Mouse (Mus musculus): ENCODE results near the gene Cdkal1. TPM values are rescaled to one million over a fixed set of nuclear protein-coding genes. Genes with fewer than 3 reads are reported as not detected.

The Cdkal1 gene
- polyA plus RNA-seq, 1 experiment: 5.1 TPM

- Histone ChIP-seq H3K36me3 (ENCODE audit: control insufficient read depth, insufficient read depth) (no peaks in the 10 kb centered on the region), H3K79me3 (ENCODE audit: low read depth) (no peaks in the 10 kb centered on the region), H3K27me3 (ENCODE audit: control insufficient read depth, insufficient read depth, insufficient read length) (no peaks in the 10 kb centered on the region), H3K79me2 (ENCODE audit: control insufficient read depth, insufficient read depth) (no peaks in the 10 kb centered on the region), H3ac (ENCODE audit: control insufficient read depth, insufficient read length, low read depth) (no peak overlapping the region), H3K4me3 (ENCODE audit: insufficient read depth, poor library complexity, severe bottlenecking) (no peak overlapping the region)
- TF ChIP-seq USF1 (IDR thresholded peaks at IDR 0.05; ENCODE audit: low read depth): no peak
- TF ChIP-seq MYOD1 (IDR thresholded peaks at IDR 0.05; ENCODE audit: control insufficient read depth, insufficient read length, low read depth): no peak
- TF ChIP-seq MAX (IDR thresholded peaks at IDR 0.05): no peak
- TF ChIP-seq MYOG (IDR thresholded peaks at IDR 0.05; ENCODE audit: control insufficient read depth, extremely low read depth, insufficient read length): no peak
- no peak for TF ChIP-seq CTCF (IDR thresholded peaks at IDR 0.05; ENCODE audit: control insufficient read depth, insufficient read depth, insufficient read length)
- TF ChIP-seq CEBPB (IDR thresholded peaks at IDR 0.05; ENCODE audit: low read depth): no peak
- no peak for TF ChIP-seq FOSL1 (IDR thresholded peaks at IDR 0.05; ENCODE audit: insufficient read depth, low read length, poor library complexity, severe bottlenecking)
Measured at GRCm38 (mm10) chr13:29199679-29200078, 655.8 kb downstream of the Cdkal1 start.

- Histone ChIP-seq H3K79me3 (ENCODE audit: low read depth) (no peaks in the 10 kb centered on the region), H3K36me3 (ENCODE audit: control insufficient read depth, insufficient read depth) (no peaks in the 10 kb centered on the region), H3K4me3 (ENCODE audit: insufficient read depth, poor library complexity, severe bottlenecking) (no peak overlapping the region), H3K79me2 (ENCODE audit: control insufficient read depth, insufficient read depth) (no peaks in the 10 kb centered on the region), H3ac (ENCODE audit: control insufficient read depth, insufficient read length, low read depth) (no peak overlapping the region), H3K27me3 (ENCODE audit: control insufficient read depth, insufficient read depth, insufficient read length) (no peaks in the 10 kb centered on the region)
- TF ChIP-seq MYOD1 (IDR thresholded peaks at IDR 0.05; ENCODE audit: control insufficient read depth, insufficient read length, low read depth) (no peak), MYOG (IDR thresholded peaks at IDR 0.05; ENCODE audit: control insufficient read depth, extremely low read depth, insufficient read length) (no peak), MAX (IDR thresholded peaks at IDR 0.05) (no peak), CTCF (IDR thresholded peaks at IDR 0.05; ENCODE audit: control insufficient read depth, insufficient read depth, insufficient read length) (no peak)
Measured at GRCm38 (mm10) chr13:29196798-29197498, 658.5 kb downstream of the Cdkal1 start.

- no peak overlapping the region for H3ac ChIP-seq (ENCODE audit: control insufficient read depth, insufficient read length, low read depth)
- no peaks in the 10 kb centered on the region for H3K36me3 ChIP-seq (ENCODE audit: control insufficient read depth, insufficient read depth)
- no peaks in the 10 kb centered on the region for H3K27me3 ChIP-seq (ENCODE audit: control insufficient read depth, insufficient read depth, insufficient read length)
- TF ChIP-seq CTCF (IDR thresholded peaks at IDR 0.05; ENCODE audit: control insufficient read depth, insufficient read depth, insufficient read length) (no peak), MYOG (IDR thresholded peaks at IDR 0.05; ENCODE audit: control insufficient read depth, extremely low read depth, insufficient read length) (no peak), USF1 (IDR thresholded peaks at IDR 0.05; ENCODE audit: low read depth) (no peak)
- H3K79me2 ChIP-seq (ENCODE audit: control insufficient read depth, insufficient read depth): no peaks in the 10 kb centered on the region
- H3K4me3 ChIP-seq (ENCODE audit: insufficient read depth, poor library complexity, severe bottlenecking): no peak overlapping the region
- H3K79me3 ChIP-seq (ENCODE audit: low read depth): no peaks in the 10 kb centered on the region
Measured at GRCm38 (mm10) chr13:29195722-29196121, 659.8 kb downstream of the Cdkal1 start.

GRCm38 (mm10) chr13:29194946-29195345, 660.5 kb downstream of the Cdkal1 start:
- Histone ChIP-seq H3K79me2 (ENCODE audit: control insufficient read depth, insufficient read depth) (no peaks in the 10 kb centered on the region), H3K79me3 (ENCODE audit: low read depth) (no peaks in the 10 kb centered on the region), H3K27me3 (ENCODE audit: control insufficient read depth, insufficient read depth, insufficient read length) (no peaks in the 10 kb centered on the region), H3ac (ENCODE audit: control insufficient read depth, insufficient read length, low read depth) (no peak overlapping the region), H3K36me3 (ENCODE audit: control insufficient read depth, insufficient read depth) (no peaks in the 10 kb centered on the region), H3K4me3 (ENCODE audit: insufficient read depth, poor library complexity, severe bottlenecking) (no peak overlapping the region)
- TF ChIP-seq CEBPB (IDR thresholded peaks at IDR 0.05; ENCODE audit: low read depth): no peak
- no peak for TF ChIP-seq MYOG (IDR thresholded peaks at IDR 0.05; ENCODE audit: control insufficient read depth, extremely low read depth, insufficient read length)
- no peak for TF ChIP-seq CTCF (IDR thresholded peaks at IDR 0.05; ENCODE audit: control insufficient read depth, insufficient read depth, insufficient read length)
- no peak for TF ChIP-seq MYOD1 (IDR thresholded peaks at IDR 0.05; ENCODE audit: control insufficient read depth, insufficient read length, low read depth)
- TF ChIP-seq FOSL1 (IDR thresholded peaks at IDR 0.05; ENCODE audit: insufficient read depth, low read length, poor library complexity, severe bottlenecking): no peak
- TF ChIP-seq USF1 (IDR thresholded peaks at IDR 0.05; ENCODE audit: low read depth): no peak

GRCm38 (mm10) chr13:29192697-29193096, 662.8 kb downstream of the Cdkal1 start:
- Histone ChIP-seq H3K27me3 (ENCODE audit: control insufficient read depth, insufficient read depth, insufficient read length) (no peaks in the 10 kb centered on the region), H3K36me3 (ENCODE audit: control insufficient read depth, insufficient read depth) (no peaks in the 10 kb centered on the region), H3ac (ENCODE audit: control insufficient read depth, insufficient read length, low read depth) (no peak overlapping the region), H3K79me2 (ENCODE audit: control insufficient read depth, insufficient read depth) (no peaks in the 10 kb centered on the region), H3K79me3 (ENCODE audit: low read depth) (no peaks in the 10 kb centered on the region), H3K4me3 (ENCODE audit: insufficient read depth, poor library complexity, severe bottlenecking) (no peak overlapping the region)
- TF ChIP-seq USF1 (IDR thresholded peaks at IDR 0.05; ENCODE audit: low read depth): no peak
- no peak for TF ChIP-seq CEBPB (IDR thresholded peaks at IDR 0.05; ENCODE audit: low read depth)
- no peak for TF ChIP-seq FOSL1 (IDR thresholded peaks at IDR 0.05; ENCODE audit: insufficient read depth, low read length, poor library complexity, severe bottlenecking)
- no peak for TF ChIP-seq CTCF (IDR thresholded peaks at IDR 0.05; ENCODE audit: control insufficient read depth, insufficient read depth, insufficient read length)
- no peak for TF ChIP-seq MAX (IDR thresholded peaks at IDR 0.05)
- TF ChIP-seq MYOG (IDR thresholded peaks at IDR 0.05; ENCODE audit: control insufficient read depth, extremely low read depth, insufficient read length): no peak
- no peak for TF ChIP-seq MYOD1 (IDR thresholded peaks at IDR 0.05; ENCODE audit: control insufficient read depth, insufficient read length, low read depth)

GRCm38 (mm10) chr13:29190548-29190947, 664.9 kb downstream of the Cdkal1 start:
- no peaks in the 10 kb centered on the region for H3K79me2 ChIP-seq (ENCODE audit: control insufficient read depth, insufficient read depth)
- no peaks in the 10 kb centered on the region for H3K36me3 ChIP-seq (ENCODE audit: control insufficient read depth, insufficient read depth)
- no peaks in the 10 kb centered on the region for H3K27me3 ChIP-seq (ENCODE audit: control insufficient read depth, insufficient read depth, insufficient read length)
- no peak overlapping the region for H3K4me3 ChIP-seq (ENCODE audit: insufficient read depth, poor library complexity, severe bottlenecking)
- H3K79me3 ChIP-seq (ENCODE audit: low read depth): no peaks in the 10 kb centered on the region
- H3ac ChIP-seq (ENCODE audit: control insufficient read depth, insufficient read length, low read depth): no peak overlapping the region
- TF ChIP-seq MAX (IDR thresholded peaks at IDR 0.05) (no peak), USF1 (IDR thresholded peaks at IDR 0.05; ENCODE audit: low read depth) (no peak), MYOG (IDR thresholded peaks at IDR 0.05; ENCODE audit: control insufficient read depth, extremely low read depth, insufficient read length) (no peak), CTCF (IDR thresholded peaks at IDR 0.05; ENCODE audit: control insufficient read depth, insufficient read depth, insufficient read length) (no peak), MYOD1 (IDR thresholded peaks at IDR 0.05; ENCODE audit: control insufficient read depth, insufficient read length, low read depth) (no peak), FOSL1 (IDR thresholded peaks at IDR 0.05; ENCODE audit: insufficient read depth, low read length, poor library complexity, severe bottlenecking) (no peak), CEBPB (IDR thresholded peaks at IDR 0.05; ENCODE audit: low read depth) (no peak)
